Mouse (Mus musculus) liver, postnatal 0 days (tissue): ENCODE measurements at regions not wholly inside any gene's neighbourhood (a gene's known extent, or its start where the extent isn't known, plus 50 kb on each side); places are given as distances from the start of the nearest gene placed in this dataset.
A peak's percentile ranks its signal among the peaks of the same experiment; 100 is the strongest.

Experiments used
- ATAC-seq: fragments of 200-750 bp; cut with Nextera tagmentation; 2 replicates; pipeline ENCODE4 v1.8.0; 2017; ENCODE audit warnings: mild to moderate bottlenecking, moderate library complexity
- DNase-seq: peaks from one replicate; pipeline ENCODE4 v3.0.0-alpha.2; 2016
- H3K27ac ChIP-seq: fragments of 300-500 bp; sonication (generic); 2 replicates; pipeline ENCODE4 v1.5.1; 2014; ENCODE audit warnings: antibody characterized with exemption, moderate library complexity, mild to moderate bottlenecking, low read depth
- H3K27me3 ChIP-seq: fragments of 300-500 bp; sonication (generic); 2 replicates; pipeline ENCODE4 v1.6.1; 2014; ENCODE audit warnings: low read length, control low read depth, mixed read lengths; ENCODE audit not compliant: insufficient read depth
- H3K36me3 ChIP-seq: fragments of 300-500 bp; sonication (generic); replicated peaks from 2 replicates; pipeline ENCODE4 v1.6.1; 2014; ENCODE audit warnings: mild to moderate bottlenecking, control low read depth, low read length, moderate library complexity, mixed read lengths; ENCODE audit not compliant: insufficient read depth
- H3K4me1 ChIP-seq: fragments of 300-500 bp; sonication (generic); 2 replicates; pipeline ENCODE4 v1.6.1; 2014; ENCODE audit warnings: antibody characterized with exemption, mild to moderate bottlenecking, control low read depth; ENCODE audit not compliant: insufficient read depth
- H3K4me2 ChIP-seq: fragments of 300-500 bp; sonication (generic); 2 replicates; pipeline ENCODE4 v1.6.1; 2014; ENCODE audit warnings: low read depth, mild to moderate bottlenecking, low read length, moderate library complexity, mixed read lengths
- H3K4me3 ChIP-seq: fragments of 300-500 bp; sonication (generic); 2 replicates; pipeline ENCODE4 v1.5.1; 2014; ENCODE audit warnings: low read depth, low read length
- H3K9ac ChIP-seq: fragments of 300-500 bp; sonication (generic); replicated peaks from 2 replicates; pipeline ENCODE4 v1.6.1; 2014; ENCODE audit warnings: mild to moderate bottlenecking, moderate library complexity
- H3K9me3 ChIP-seq: fragments of 300-500 bp; sonication (generic); 2 replicates; pipeline ENCODE4 v1.6.1; 2016; ENCODE audit warnings: mild to moderate bottlenecking, control low read depth, low read length, mixed read lengths
- CTCF ChIP-seq: sonication (generic); IDR thresholded peaks from 2 replicates; pipeline ENCODE4 v1.5.1; 2016; ENCODE audit warnings: antibody characterized with exemption, low read depth
- EP300 ChIP-seq: IDR thresholded peaks from 2 replicates; pipeline ENCODE4 v1.6.1; 2016; ENCODE audit warnings: antibody characterized with exemption, low read depth, mild to moderate bottlenecking
- WGBS: fragments of 180-500 bp; shearing (Covaris S2); extraction: QIAGEN DNeasy Blood & Tissue Kit; methylation state at CpG from one replicate; pipeline ENCODE4 v1.1.7; 2014; ENCODE audit not compliant: insufficient replicate concordance; 5-methylcytosine and 5-hydroxymethylcytosine counted together

GRCm38 (mm10) chr16:78170627-78171605 is 130.4 kb upstream of the Cxadr start:
- H3K4me3 ChIP-seq: no peak overlapping the region
- no peaks in the 10 kb centered on the region for H3K4me1 ChIP-seq
- TF ChIP-seq EP300: no peak
- TF ChIP-seq CTCF: no peak
- no peak overlapping the region for H3K9ac ChIP-seq
- WGBS: 77% methylated on average over 9 of the region's 9 CpGs
- DNase-seq: no peak
- no peak overlapping the region for H3K4me2 ChIP-seq
- no peaks in the 10 kb centered on the region for H3K27me3 ChIP-seq
- H3K9me3 ChIP-seq: no peaks in the 10 kb centered on the region
- H3K36me3 ChIP-seq: no peaks in the 10 kb centered on the region
- ATAC-seq: no peak
- no peak overlapping the region for H3K27ac ChIP-seq

- ATAC-seq (no peak), DNase-seq (no peak)
- H3K4me2 ChIP-seq: no peak overlapping the region
- H3K36me3 ChIP-seq: no peaks in the 10 kb centered on the region
- no peaks in the 10 kb centered on the region for H3K4me1 ChIP-seq
- no peak overlapping the region for H3K4me3 ChIP-seq
- no peaks in the 10 kb centered on the region for H3K27me3 ChIP-seq
- H3K9me3 ChIP-seq: no peaks in the 10 kb centered on the region
- no peak overlapping the region for H3K27ac ChIP-seq
- no peak overlapping the region for H3K9ac ChIP-seq
- 68% methylated on average over 3 of the region's 3 CpGs for WGBS
- no peak for TF ChIP-seq EP300
- no peak for TF ChIP-seq CTCF
Observed at GRCm38 (mm10) chr16:78156876-78157232, 144.4 kb upstream of the Cxadr start.

GRCm38 (mm10) chr16:78156138-78156875 is 145.0 kb upstream of the Cxadr start:
- H3K9me3 ChIP-seq: no peaks in the 10 kb centered on the region
- H3K9ac ChIP-seq: no peak overlapping the region
- H3K4me3 ChIP-seq: no peak overlapping the region
- DNase-seq: no peak
- 52% methylated on average over 7 of the region's 7 CpGs for WGBS
- no peak for ATAC-seq
- H3K27me3 ChIP-seq: no peaks in the 10 kb centered on the region
- no peaks in the 10 kb centered on the region for H3K4me1 ChIP-seq
- TF ChIP-seq EP300 (no peak), CTCF (peak; percentile 42)
- no peaks in the 10 kb centered on the region for H3K36me3 ChIP-seq
- no peak overlapping the region for H3K4me2 ChIP-seq
- H3K27ac ChIP-seq: no peak overlapping the region

- TF ChIP-seq EP300 (no peak), CTCF (no peak)
- WGBS: 60% methylated on average over 2 of the region's 2 CpGs
- H3K27ac ChIP-seq: no peak overlapping the region
Observed at GRCm38 (mm10) chr16:78153899-78154605, 147.2 kb upstream of the Cxadr start.

GRCm38 (mm10) chr16:78144146-78144545 is 157.1 kb upstream of the Cxadr start:
- no peak overlapping the region for H3K9ac ChIP-seq
- no peak overlapping the region for H3K27ac ChIP-seq
- ATAC-seq (no peak), DNase-seq (no peak)
- WGBS: 55% methylated on average over 1 of the region's 1 CpGs
- H3K27me3 ChIP-seq: no peaks in the 10 kb centered on the region
- H3K4me1 ChIP-seq: no peaks in the 10 kb centered on the region
- no peaks in the 10 kb centered on the region for H3K9me3 ChIP-seq
- TF ChIP-seq EP300 (no peak), CTCF (no peak)
- no peak overlapping the region for H3K4me3 ChIP-seq
- no peak overlapping the region for H3K4me2 ChIP-seq
- no peaks in the 10 kb centered on the region for H3K36me3 ChIP-seq

More at GRCm38 (mm10) chr16:78153899-78154605, 147.2 kb upstream of the Cxadr start:
- no peak for DNase-seq
- Histone ChIP-seq H3K27me3 (no peaks in the 10 kb centered on the region), H3K36me3 (no peaks in the 10 kb centered on the region), H3K9ac (no peak overlapping the region), H3K4me3 (no peak overlapping the region), H3K4me1 (no peaks in the 10 kb centered on the region), H3K4me2 (no peak overlapping the region), H3K9me3 (no peaks in the 10 kb centered on the region)
- ATAC-seq: no peak

- H3K27me3 ChIP-seq: no peaks in the 10 kb centered on the region
- H3K9ac ChIP-seq: no peak overlapping the region
- ATAC-seq (no peak), DNase-seq (no peak)
- no peaks in the 10 kb centered on the region for H3K9me3 ChIP-seq
- no peak overlapping the region for H3K27ac ChIP-seq
- TF ChIP-seq EP300 (no peak), CTCF (no peak)
- no peak overlapping the region for H3K4me2 ChIP-seq
- no peaks in the 10 kb centered on the region for H3K4me1 ChIP-seq
- no peak overlapping the region for H3K4me3 ChIP-seq
- H3K36me3 ChIP-seq: no peaks in the 10 kb centered on the region
- 80% methylated on average over 5 of the region's 5 CpGs for WGBS
Observed at GRCm38 (mm10) chr16:78135501-78135900, 165.8 kb upstream of the Cxadr start.
